Mouse (Mus musculus) layer of hippocampus, postnatal 36 days (tissue): ENCODE measurements at regions not wholly inside any gene's neighbourhood (a gene's known extent, or its start where the extent isn't known, plus 50 kb on each side); places are given as distances from the start of the nearest gene placed in this dataset.

Experiments used
- DNase-seq, 2 experiments: peaks; one replicate each; pipeline ENCODE4 v3.0.0; 2022

DNA sequence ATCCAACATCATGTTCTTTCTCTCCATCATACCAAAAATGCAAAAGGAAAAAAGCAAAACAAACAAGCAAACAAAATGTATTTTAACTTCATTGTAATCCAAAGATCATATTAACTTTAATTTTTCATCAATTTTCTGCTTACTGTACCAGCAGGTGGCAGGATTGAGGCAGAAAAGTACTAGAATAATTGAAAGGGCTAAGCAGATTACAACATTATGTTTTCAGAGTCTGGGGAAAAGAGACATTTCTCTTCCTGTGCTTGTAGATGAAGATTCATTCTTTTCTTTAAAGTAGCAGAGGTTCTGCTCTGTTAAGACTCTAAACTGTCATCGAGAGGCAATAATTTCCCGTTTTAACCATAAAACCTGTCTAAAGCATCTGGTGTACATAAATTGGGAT, 394.7 kb upstream of the Slitrk6 start:
- peak in 1 of 2 experiments; percentile 8 for DNase-seq

DNA sequence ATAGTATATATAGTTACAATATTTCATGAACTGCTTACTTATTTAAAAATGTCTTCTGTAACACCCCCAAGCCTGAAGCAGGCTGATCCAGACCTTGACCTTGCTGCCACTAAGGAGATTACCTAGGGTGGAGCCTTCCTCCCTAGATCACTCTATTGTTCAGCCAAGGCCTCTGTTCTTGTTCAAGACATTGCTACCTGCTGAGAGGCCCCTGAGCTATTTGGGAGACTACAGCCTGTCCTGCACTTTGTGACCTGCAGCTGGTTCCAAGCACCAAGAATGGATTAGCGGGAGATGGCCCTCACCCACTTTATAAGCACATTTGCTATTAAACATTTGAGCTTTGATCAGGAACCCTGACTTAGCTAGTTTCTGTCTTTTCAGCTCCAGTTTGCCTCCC, 361.7 kb upstream of the Slitrk6 start:
- DNase-seq: no peak

- no peak for DNase-seq
Measured at GRCm38 (mm10) chr14:111103579-111103978, 348.6 kb upstream of the Slitrk6 start.

GRCm38 (mm10) chr14:111100257-111100656, 345.3 kb upstream of the Slitrk6 start:
- DNase-seq: no peak

GRCm38 (mm10) chr14:111096229-111096628, 341.3 kb upstream of the Slitrk6 start:
- no peak for DNase-seq

DNA sequence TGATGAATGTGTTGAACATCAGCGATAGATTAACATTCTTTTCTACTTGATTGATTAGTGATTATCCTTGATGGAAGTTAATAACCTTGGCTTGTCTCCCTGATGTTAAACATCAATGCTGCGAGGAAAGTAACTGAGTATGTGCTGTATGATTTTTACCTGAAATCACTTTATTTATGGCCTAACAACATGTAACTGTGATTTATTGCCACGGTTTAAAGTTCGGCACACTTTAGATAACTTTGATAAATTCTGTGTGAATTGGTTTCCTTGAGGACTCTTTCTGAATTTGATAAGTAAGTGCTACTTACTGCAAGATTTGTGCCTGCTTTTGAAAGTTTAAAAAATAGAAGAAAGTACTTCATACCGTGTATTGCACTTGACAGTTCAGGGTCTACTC, 319.6 kb upstream of the Slitrk6 start:
- no peak for DNase-seq

GRCm38 (mm10) chr14:111073529-111073928, 318.6 kb upstream of the Slitrk6 start:
- peak; percentile 1 to 4 for DNase-seq
